Mouse (Mus musculus) spleen, adult 2 months (tissue): ENCODE results near the gene Epp13.

ENCODE experiments used
- CTCF ChIP-seq: fragments of 200-500 bp; IDR thresholded peaks from 2 replicates; pipeline ENCODE4 v1.5.1; 2011; ENCODE audit warnings: mild to moderate bottlenecking, inconsistent platforms; ENCODE audit not compliant: insufficient read depth, insufficient read length, insufficient replicate concordance; ENCODE audit errors: extremely low read depth
- POLR2A ChIP-seq: fragments of 200-500 bp; IDR thresholded peaks from 2 replicates; pipeline ENCODE4 v1.6.1; 2011; ENCODE audit warnings: low read depth, low read length, inconsistent platforms

DNA sequence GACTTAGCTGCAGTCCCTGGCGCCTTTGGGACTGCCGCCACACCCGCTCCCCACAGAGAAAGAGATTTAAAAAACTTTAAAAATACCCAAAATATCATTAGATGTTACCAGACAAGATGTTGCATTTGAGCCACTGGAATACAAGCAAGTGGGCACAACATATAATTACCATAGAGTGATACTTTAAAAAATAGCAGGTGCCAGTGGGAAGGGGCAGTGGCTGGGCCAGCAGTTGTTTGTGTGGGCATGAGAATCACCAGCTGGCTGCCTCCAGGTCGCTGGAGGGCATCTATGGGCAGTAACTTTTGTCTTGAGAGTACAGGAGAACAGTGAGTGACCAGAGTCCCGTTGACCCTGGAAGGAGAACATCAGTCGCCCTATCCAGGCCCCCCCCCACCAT lies at the start of gene Epp13:
- TF ChIP-seq CTCF: no peak
- no peak for TF ChIP-seq POLR2A
